Mouse (Mus musculus) liver, postnatal 0 days (tissue): ENCODE measurements around the gene Ube2e2.

Experiments
- CTCF ChIP-seq: sonication (generic); IDR thresholded peaks from 2 replicates; pipeline ENCODE4 v1.5.1; 2016; ENCODE audit warnings: antibody characterized with exemption, low read depth
- EP300 ChIP-seq: IDR thresholded peaks from 2 replicates; pipeline ENCODE4 v1.6.1; 2016; ENCODE audit warnings: antibody characterized with exemption, low read depth, mild to moderate bottlenecking

DNA sequence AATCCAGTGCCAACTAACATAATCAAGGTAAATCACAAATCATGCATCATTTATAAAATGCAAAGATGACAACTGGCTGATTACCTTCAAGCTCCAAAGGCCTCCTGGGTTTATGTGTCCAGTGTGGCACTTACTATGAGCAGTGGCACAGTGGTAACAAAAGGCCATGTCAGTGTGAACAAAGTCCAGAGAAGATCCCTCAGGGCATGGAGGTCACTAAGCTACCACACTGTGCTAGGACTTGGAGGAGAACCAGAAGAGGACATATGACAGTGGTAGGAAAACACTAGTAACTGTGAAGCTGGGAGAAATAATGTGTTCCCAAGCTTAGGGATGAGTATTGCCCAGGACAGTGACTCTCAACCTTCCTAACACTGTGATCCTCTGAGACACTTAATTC, 97.2 kb downstream of the Ube2e2 start:
- TF ChIP-seq CTCF: no peak
- TF ChIP-seq EP300: no peak
